Mouse (Mus musculus): ENCODE measurements at regions not wholly inside any gene's neighbourhood (a gene's known extent, or its start where the extent isn't known, plus 50 kb on each side); places are given as distances from the start of the nearest gene placed in this dataset.

GRCm38 (mm10) chr11:112720652-112721051, 61.4 kb upstream of the Sox9 start:
- H3K27ac ChIP-seq, result no peak overlapping the region
- H3K4me3 ChIP-seq (replicated peaks), result no peak overlapping the region
- H3K36me3 ChIP-seq, result no peaks in the 10 kb centered on the region
- no peak for ATAC-seq
- H3K4me2 ChIP-seq (replicated peaks), result no peak overlapping the region
- H3K9me3 ChIP-seq, result no peaks in the 10 kb centered on the region; the same call in 1 of the 2 replicates
- no peak overlapping the region for H3K9ac ChIP-seq (replicated peaks)
- 91% methylated on average over 4 of the region's 4 CpGs for WGBS
- H3K4me1 ChIP-seq (replicated peaks), result no peaks in the 10 kb centered on the region
- no peaks in the 10 kb centered on the region for H3K27me3 ChIP-seq

- no peaks in the 10 kb centered on the region for H3K36me3 ChIP-seq
- WGBS, result 81% methylated on average over 4 of the region's 4 CpGs
- no peaks in the 10 kb centered on the region for H3K27me3 ChIP-seq
- no peak for ATAC-seq
- H3K4me1 ChIP-seq (replicated peaks), result no peaks in the 10 kb centered on the region
- H3K27ac ChIP-seq, result no peak overlapping the region
- H3K4me3 ChIP-seq (replicated peaks), result no peak overlapping the region
- no peak overlapping the region for H3K9ac ChIP-seq (replicated peaks)
- H3K4me2 ChIP-seq (replicated peaks), result no peak overlapping the region
- no peaks in the 10 kb centered on the region; the same call in 1 of the 2 replicates for H3K9me3 ChIP-seq
These were observed 59.1 kb upstream of the Sox9 start for GRCm38 (mm10) chr11:112722936-112723335.

GRCm38 (mm10) chr11:112728154-112728952, 53.7 kb upstream of the Sox9 start:
- H3K36me3 ChIP-seq, result no peaks in the 10 kb centered on the region
- no peak overlapping the region for H3K4me3 ChIP-seq (replicated peaks)
- H3K4me2 ChIP-seq (replicated peaks), result no peak overlapping the region
- no peak for ATAC-seq
- H3K9ac ChIP-seq (replicated peaks), result no peak overlapping the region
- no peak overlapping the region for H3K27ac ChIP-seq
- no peaks in the 10 kb centered on the region for H3K4me1 ChIP-seq (replicated peaks)
- H3K27me3 ChIP-seq, result no peaks in the 10 kb centered on the region
- WGBS, result 32% methylated on average over 15 of the region's 15 CpGs
- no peaks in the 10 kb centered on the region for H3K9me3 ChIP-seq

Measured in midbrain, embryonic 13.5 days (tissue).